Mouse (Mus musculus) hindbrain, embryonic 16.5 days (tissue): Measurements from ENCODE around the gene Cldn17. TPM values are rescaled to one million over a fixed set of nuclear protein-coding genes. Genes with fewer than 3 reads are reported as not detected.

Experiments
- ATAC-seq: fragments of 200-750 bp; cut with Nextera tagmentation; 2 replicates; pipeline ENCODE4 v1.8.0; 2017; ENCODE audit warnings: moderate TSS enrichment, moderate library complexity
- H3K27ac ChIP-seq: fragments of 300-500 bp; sonication (generic); 2 replicates; pipeline ENCODE4 v1.5.1; 2014; ENCODE audit warnings: low read depth, mild to moderate bottlenecking, control low read depth, low read length, moderate library complexity
- H3K27me3 ChIP-seq: fragments of 300-500 bp; sonication (generic); replicated peaks from 2 replicates; pipeline ENCODE4 v1.6.1; 2014; ENCODE audit warnings: low read length; ENCODE audit not compliant: control insufficient read depth, insufficient read depth
- H3K36me3 ChIP-seq: fragments of 300-500 bp; sonication (generic); 2 replicates; pipeline ENCODE4 v1.6.1; 2014; ENCODE audit warnings: mild to moderate bottlenecking, low read length, moderate library complexity, mixed read lengths; ENCODE audit not compliant: control insufficient read depth, insufficient read depth
- H3K4me1 ChIP-seq: fragments of 300-500 bp; sonication (generic); 2 replicates; pipeline ENCODE4 v1.6.1; 2014; ENCODE audit warnings: low read depth, low read length; ENCODE audit not compliant: control insufficient read depth, insufficient read depth
- H3K4me2 ChIP-seq: fragments of 300-500 bp; sonication (generic); 2 replicates; pipeline ENCODE4 v1.6.1; 2014; ENCODE audit warnings: mild to moderate bottlenecking, low read length, control low read depth, moderate library complexity
- H3K4me3 ChIP-seq: fragments of 300-500 bp; sonication (generic); 2 replicates; pipeline ENCODE4 v1.5.1; 2014; ENCODE audit warnings: mild to moderate bottlenecking, low read length, control low read depth, moderate library complexity
- H3K9ac ChIP-seq: fragments of 300-500 bp; sonication (generic); 2 replicates; pipeline ENCODE4 v1.6.1; 2014; ENCODE audit warnings: low read depth, mild to moderate bottlenecking, control low read depth, low read length, moderate library complexity
- H3K9me3 ChIP-seq: fragments of 300-500 bp; sonication (generic); 2 replicates; pipeline ENCODE4 v1.6.1; 2014; ENCODE audit warnings: mild to moderate bottlenecking, low read length, moderate library complexity; ENCODE audit not compliant: control insufficient read depth
- WGBS: fragments of 180-500 bp; shearing (Covaris S2); extraction: QIAGEN DNeasy Blood & Tissue Kit; methylation state at CpG from one replicate; pipeline ENCODE4 v1.1.7; 2014; 5-methylcytosine and 5-hydroxymethylcytosine counted together
- polyA plus RNA-seq: library from polyadenylated mRNA; unstranded; fragments of >200 nt; fragmentation: Nextera tagmentation; extraction: Ambion mirVana; gene quantifications from 2 replicates; pipeline ENCODE4 v1.2.1, GENCODE M21; 2015

Gene Cldn17
- polyA plus RNA-seq: not detected in 2 replicates

- WGBS: 93% methylated on average over 6 of the region's 6 CpGs
- H3K4me2 ChIP-seq: no peak within 1 kb of the TSS
- no peaks in the 10 kb centered on the region for H3K27me3 ChIP-seq
These were observed at the start of gene Cldn17 for GRCm38 (mm10) chr16:88506878-88507277. TSS of gene Cldn17 (minus strand) at chr16:88506978.

GRCm38 (mm10) chr16:88542488-88542887, 35.7 kb upstream of the Cldn17 start:
- H3K9me3 ChIP-seq: no peaks in the 10 kb centered on the region
- ATAC-seq: no peak
- no peaks in the 10 kb centered on the region for H3K4me1 ChIP-seq
- H3K9ac ChIP-seq: no peak overlapping the region
- 55% methylated on average over 6 of the region's 6 CpGs for WGBS
- no peak overlapping the region for H3K27ac ChIP-seq
- H3K4me3 ChIP-seq: no peak overlapping the region
- H3K36me3 ChIP-seq: no peaks in the 10 kb centered on the region
- H3K27me3 ChIP-seq: no peaks in the 10 kb centered on the region
- no peak overlapping the region for H3K4me2 ChIP-seq

More at GRCm38 (mm10) chr16:88506878-88507277, at the start of gene Cldn17:
- H3K4me3 ChIP-seq: no peak within 1 kb of the TSS
- no peaks in the 10 kb centered on the region for H3K4me1 ChIP-seq
- H3K9ac ChIP-seq: no peak within 1 kb of the TSS
- no peaks in the 10 kb centered on the region for H3K36me3 ChIP-seq
- no peak within 1 kb of the TSS for H3K27ac ChIP-seq
- no peaks in the 10 kb centered on the region for H3K9me3 ChIP-seq
- ATAC-seq: no peak

GRCm38 (mm10) chr16:88539841-88540487, 33.2 kb upstream of the Cldn17 start:
- no peaks in the 10 kb centered on the region for H3K36me3 ChIP-seq
- no peak overlapping the region for H3K27ac ChIP-seq
- no peaks in the 10 kb centered on the region for H3K9me3 ChIP-seq
- no peaks in the 10 kb centered on the region for H3K27me3 ChIP-seq
- H3K4me2 ChIP-seq: no peak overlapping the region
- WGBS: 76% methylated on average over 3 of the region's 3 CpGs
- H3K4me1 ChIP-seq: no peaks in the 10 kb centered on the region
- ATAC-seq: no peak
- H3K4me3 ChIP-seq: no peak overlapping the region
- H3K9ac ChIP-seq: no peak overlapping the region

GRCm38 (mm10) chr16:88511348-88511747, 4.6 kb upstream of the Cldn17 start:
- Histone ChIP-seq H3K4me1 (no peaks in the 10 kb centered on the region), H3K27ac (no peak overlapping the region), H3K9me3 (no peaks in the 10 kb centered on the region), H3K9ac (no peak overlapping the region), H3K27me3 (no peaks in the 10 kb centered on the region), H3K4me2 (no peak overlapping the region), H3K36me3 (no peaks in the 10 kb centered on the region), H3K4me3 (no peak overlapping the region)
- ATAC-seq: no peak

GRCm38 (mm10) chr16:88508150-88508549, 1.4 kb upstream of the Cldn17 start:
- ATAC-seq: no peak
- H3K4me1 ChIP-seq: no peaks in the 10 kb centered on the region

GRCm38 (mm10) chr16:88506338-88506737, 440 bp downstream of the Cldn17 start:
- Histone ChIP-seq H3K4me1 (no peaks in the 10 kb centered on the region), H3K27ac (no peak overlapping the region), H3K4me2 (no peak overlapping the region), H3K9me3 (no peaks in the 10 kb centered on the region), H3K36me3 (no peaks in the 10 kb centered on the region), H3K9ac (no peak overlapping the region), H3K27me3 (no peaks in the 10 kb centered on the region), H3K4me3 (no peak overlapping the region)
- ATAC-seq: no peak
- WGBS: 96% methylated on average over 11 of the region's 11 CpGs

More at GRCm38 (mm10) chr16:88508150-88508549, 1.4 kb upstream of the Cldn17 start:
- no peaks in the 10 kb centered on the region for H3K36me3 ChIP-seq
- H3K27me3 ChIP-seq: no peaks in the 10 kb centered on the region
- no peak overlapping the region for H3K4me3 ChIP-seq
- H3K4me2 ChIP-seq: no peak overlapping the region
- WGBS: 84% methylated on average over 4 of the region's 4 CpGs
- no peaks in the 10 kb centered on the region for H3K9me3 ChIP-seq
- no peak overlapping the region for H3K27ac ChIP-seq
- no peak overlapping the region for H3K9ac ChIP-seq

GRCm38 (mm10) chr16:88488096-88488495, 18.7 kb downstream of the Cldn17 start:
- H3K4me2 ChIP-seq: no peak overlapping the region
- no peak overlapping the region for H3K27ac ChIP-seq
- H3K27me3 ChIP-seq: no peaks in the 10 kb centered on the region
- no peaks in the 10 kb centered on the region for H3K36me3 ChIP-seq
- no peaks in the 10 kb centered on the region for H3K4me1 ChIP-seq
- ATAC-seq: no peak
- H3K9me3 ChIP-seq: no peaks in the 10 kb centered on the region
- H3K9ac ChIP-seq: no peak overlapping the region
- no peak overlapping the region for H3K4me3 ChIP-seq

GRCm38 (mm10) chr16:88480011-88480774, 26.6 kb downstream of the Cldn17 start:
- no peak for ATAC-seq
- Histone ChIP-seq H3K36me3 (no peaks in the 10 kb centered on the region), H3K27ac (no peak overlapping the region), H3K27me3 (no peaks in the 10 kb centered on the region), H3K9ac (no peak overlapping the region), H3K4me1 (no peaks in the 10 kb centered on the region), H3K4me3 (no peak overlapping the region), H3K4me2 (no peak overlapping the region), H3K9me3 (no peaks in the 10 kb centered on the region)
- 86% methylated on average over 3 of the region's 3 CpGs for whole genome bisulfite sequencing

- Histone ChIP-seq H3K4me1 (no peaks in the 10 kb centered on the region), H3K36me3 (no peaks in the 10 kb centered on the region), H3K27me3 (no peaks in the 10 kb centered on the region), H3K9ac (no peak overlapping the region), H3K4me2 (no peak overlapping the region), H3K27ac (no peak overlapping the region), H3K9me3 (no peaks in the 10 kb centered on the region), H3K4me3 (no peak overlapping the region)
- WGBS: 86% methylated on average over 3 of the region's 3 CpGs
- no peak for ATAC-seq
These were observed 43.5 kb downstream of the Cldn17 start for GRCm38 (mm10) chr16:88463235-88463634.
